Mouse (Mus musculus): ENCODE measurements around the gene Olfr420.

DNA sequence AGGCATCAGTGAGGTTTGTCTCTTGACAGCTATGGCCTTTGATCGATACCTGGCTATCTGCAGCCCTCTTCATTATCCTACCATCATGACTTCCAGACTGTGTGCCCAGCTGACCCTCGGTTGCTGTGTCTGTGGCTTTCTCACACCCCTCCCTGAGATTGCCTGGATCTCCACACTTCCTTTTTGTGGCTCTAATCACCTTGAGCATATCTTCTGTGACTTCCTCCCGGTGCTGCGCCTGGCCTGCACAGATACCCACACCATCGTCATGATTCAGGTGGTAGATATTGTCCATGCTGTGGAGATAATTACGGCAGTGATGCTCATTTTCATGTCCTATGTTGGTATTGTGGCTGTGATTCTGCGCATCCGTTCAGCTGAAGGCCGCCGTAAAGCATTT lies 3.7 kb downstream of the Olfr420 start:
- no peak for TF ChIP-seq CTCF (IDR thresholded peaks at IDR 0.05; ENCODE audit: control insufficient read depth, insufficient read depth, low read length)
- TF ChIP-seq POLR2A (IDR thresholded peaks at IDR 0.05; ENCODE audit: borderline replicate concordance, control insufficient read depth, low read depth, low read length) = no peak
